Mouse (Mus musculus): ENCODE results near the gene Hipk2.

GRCm38 (mm10) chr6:38676723-38677122 is 199.2 kb downstream of the Hipk2 start:
- TF ChIP-seq NELFE (IDR thresholded peaks at IDR 0.05; ENCODE audit: low read depth, low read length) (peak; percentile 61), POLR2A (IDR thresholded peaks at IDR 0.05; ENCODE audit: control insufficient read depth in 1 of 2, insufficient read depth in 1 of 2, low read depth in 1 of 2, low read length in 2 of 2, poor library complexity in 1 of 2) (peak; percentile 31 to 49; a peak in 2 of 4 replicates), E2F4 (IDR thresholded peaks at IDR 0.05; ENCODE audit: borderline replicate concordance, low read depth, low read length) (no peak), ETS1 (IDR thresholded peaks at IDR 0.05; ENCODE audit: low read depth, low read length) (no peak), ELF1 (IDR thresholded peaks at IDR 0.05; ENCODE audit: low read depth, low read length) (no peak)
